Mouse (Mus musculus) ZHBTc4 (cell line): ENCODE measurements around the gene Rasl11a.
"Not testable (repeated sequence)": the region's sequence is repeated elsewhere in the genome, so short reads cannot be mapped to it uniquely, and the experiment has no call there.

Experiments used
- DNase-seq: peaks from one replicate; pipeline ENCODE4 v3.0.0-alpha.2; 2011; ENCODE audit warnings: low read depth, low spot score

Rasl11a gene

GRCm38 (mm10) chr5:146841996-146842395, 2.9 kb upstream of the Rasl11a start:
- no peak for DNase-seq

- DNase-seq = no peak
Measured at GRCm38 (mm10) chr5:146844301-146844941, 450 bp upstream of the Rasl11a start.

GRCm38 (mm10) chr5:146846489-146846888, 1.6 kb downstream of the Rasl11a start:
- no peak for DNase-seq

GRCm38 (mm10) chr5:146848936-146849582, 4.2 kb downstream of the Rasl11a start:
- no peak for DNase-seq

GRCm38 (mm10) chr5:146856106-146856505, 11.2 kb downstream of the Rasl11a start:
- peak; percentile 39 for DNase-seq

- peak; percentile 22 for DNase-seq
Measured at GRCm38 (mm10) chr5:146857620-146858019, 12.7 kb downstream of the Rasl11a start.

- no peak for DNase-seq
Measured at GRCm38 (mm10) chr5:146858772-146859171, 13.9 kb downstream of the Rasl11a start.

- no peak for DNase-seq
Measured at GRCm38 (mm10) chr5:146859246-146859645, 14.4 kb downstream of the Rasl11a start.

- peak; percentile 73 for DNase-seq
Measured at GRCm38 (mm10) chr5:146860222-146860998, 15.5 kb downstream of the Rasl11a start.

- peak; percentile 43 for DNase-seq
Measured at GRCm38 (mm10) chr5:146861588-146861987, 16.7 kb downstream of the Rasl11a start.

GRCm38 (mm10) chr5:146865511-146865910, 20.6 kb downstream of the Rasl11a start:
- DNase-seq = no peak

- no peak for DNase-seq
Measured at GRCm38 (mm10) chr5:146866277-146866676, 21.4 kb downstream of the Rasl11a start.

GRCm38 (mm10) chr5:146867246-146867945, 22.5 kb downstream of the Rasl11a start:
- peak; percentile 70 for DNase-seq

- no peak for DNase-seq
Measured at GRCm38 (mm10) chr5:146867946-146868314, 23.1 kb downstream of the Rasl11a start.

- no peak for DNase-seq
Measured at GRCm38 (mm10) chr5:146872981-146873631, 28.2 kb downstream of the Rasl11a start.

- no peak for DNase-seq
Measured at GRCm38 (mm10) chr5:146876024-146876423, 31.2 kb downstream of the Rasl11a start.

- not testable (repeated sequence) for DNase-seq
Measured at GRCm38 (mm10) chr5:146877882-146878281, 33.0 kb downstream of the Rasl11a start.

GRCm38 (mm10) chr5:146882261-146882660, 37.4 kb downstream of the Rasl11a start:
- DNase-seq = no peak

- DNase-seq = peak; percentile 51
Measured at GRCm38 (mm10) chr5:146883053-146883452, 38.2 kb downstream of the Rasl11a start.

GRCm38 (mm10) chr5:146883486-146884272, 38.8 kb downstream of the Rasl11a start:
- peak; percentile 64 for DNase-seq

GRCm38 (mm10) chr5:146891127-146891526, 46.3 kb downstream of the Rasl11a start:
- DNase-seq = peak; percentile 90
